Mouse (Mus musculus) heart, postnatal 0 days (tissue): ENCODE measurements around the gene Heatr5b.

Experiments used
- CTCF ChIP-seq: IDR thresholded peaks from 2 replicates; pipeline ENCODE4 v1.5.1; 2016; ENCODE audit warnings: antibody characterized with exemption, control low read depth, low read depth
- EP300 ChIP-seq: IDR thresholded peaks from 2 replicates; pipeline ENCODE4 v1.6.1; 2016; ENCODE audit warnings: antibody characterized with exemption, low read depth

DNA sequence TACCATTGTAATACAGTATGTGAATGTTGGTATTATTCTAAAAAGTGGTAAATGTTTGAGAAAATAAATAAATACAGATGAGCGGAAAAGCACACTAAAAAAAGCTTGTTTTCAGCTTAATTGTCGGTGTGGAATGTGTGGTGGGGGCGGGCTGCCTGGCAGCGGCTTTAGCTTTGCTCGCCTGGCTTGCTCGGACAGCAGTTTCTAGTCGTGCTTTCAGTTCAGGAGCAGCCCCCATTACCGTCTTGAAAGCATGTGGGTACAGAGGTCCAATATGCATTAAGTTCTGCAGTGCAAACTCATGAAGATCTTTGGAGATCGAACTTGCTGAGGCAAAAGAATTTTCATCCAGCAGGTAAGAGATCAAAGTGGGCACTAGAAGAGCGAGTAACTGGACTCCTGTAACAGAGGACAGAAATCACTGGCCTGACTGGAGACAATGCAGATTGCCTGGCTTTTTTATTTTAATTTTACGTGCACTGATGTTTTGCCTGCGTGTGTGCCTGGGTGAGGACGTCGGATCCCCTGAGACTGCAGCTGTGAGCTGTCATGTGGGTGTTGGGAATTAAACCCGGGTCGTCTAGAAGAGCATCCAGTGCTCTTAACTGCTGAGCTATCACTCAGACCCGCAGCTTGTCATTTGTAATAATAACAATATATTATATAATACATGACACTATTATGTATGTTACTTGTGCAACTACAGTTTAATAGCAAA, 82.1 kb downstream of the Heatr5b start:
- TF ChIP-seq CTCF (no peak), EP300 (no peak)
